Mouse (Mus musculus) forebrain, embryonic 16.5 days (tissue): ENCODE results near the gene Lin7b. TPM values are rescaled to one million over a fixed set of nuclear protein-coding genes. Genes with fewer than 3 reads are reported as not detected.

Experiments used
- ATAC-seq: fragments of 200-750 bp; cut with Nextera tagmentation; 2 replicates; pipeline ENCODE4 v1.8.0; 2017; ENCODE audit warnings: mild to moderate bottlenecking, moderate library complexity
- H3K27ac ChIP-seq: fragments of 300-500 bp; sonication (generic); 2 replicates; pipeline ENCODE4 v1.5.1; 2014; ENCODE audit warnings: low read length, control low read depth
- H3K27me3 ChIP-seq: fragments of 300-500 bp; sonication (generic); replicated peaks from 2 replicates; pipeline ENCODE4 v1.6.1; 2014; ENCODE audit warnings: low read length; ENCODE audit not compliant: control insufficient read depth, insufficient read depth
- H3K36me3 ChIP-seq: fragments of 300-500 bp; sonication (generic); 2 replicates; pipeline ENCODE4 v1.6.1; 2014; ENCODE audit not compliant: control insufficient read depth, insufficient read depth
- H3K4me1 ChIP-seq: fragments of 300-500 bp; sonication (generic); replicated peaks from 2 replicates; pipeline ENCODE4 v1.6.1; 2014; ENCODE audit warnings: low read length; ENCODE audit not compliant: control insufficient read depth, insufficient read depth
- H3K4me2 ChIP-seq: fragments of 300-500 bp; sonication (generic); 2 replicates; pipeline ENCODE4 v1.6.1; 2014; ENCODE audit warnings: mild to moderate bottlenecking, low read length, control low read depth
- H3K4me3 ChIP-seq: fragments of 300-500 bp; sonication (generic); replicated peaks from 2 replicates; pipeline ENCODE4 v1.5.1; 2014; ENCODE audit warnings: mild to moderate bottlenecking, low read length, control low read depth
- H3K9ac ChIP-seq: fragments of 300-500 bp; sonication (generic); replicated peaks from 2 replicates; pipeline ENCODE4 v1.6.1; 2014; ENCODE audit warnings: low read depth, low read length, control low read depth
- H3K9me3 ChIP-seq: fragments of 300-500 bp; sonication (generic); 2 replicates; pipeline ENCODE4 v1.6.1; 2016; ENCODE audit warnings: low read length; ENCODE audit not compliant: control insufficient read depth
- WGBS: fragments of 180-500 bp; shearing (Covaris S2); extraction: QIAGEN DNeasy Blood & Tissue Kit; methylation state at CpG from one replicate; pipeline ENCODE4 v1.1.7; 2014; 5-methylcytosine and 5-hydroxymethylcytosine counted together
- polyA plus RNA-seq: library from polyadenylated mRNA; unstranded; fragments of >200 nt; fragmentation: Nextera tagmentation; extraction: Ambion mirVana; gene quantifications from 2 replicates; pipeline ENCODE4 v1.2.1, GENCODE M21; 2015

Gene Lin7b
- polyA plus RNA-seq, 1 experiment from 2014 or later = 18.5 TPM

DNA sequence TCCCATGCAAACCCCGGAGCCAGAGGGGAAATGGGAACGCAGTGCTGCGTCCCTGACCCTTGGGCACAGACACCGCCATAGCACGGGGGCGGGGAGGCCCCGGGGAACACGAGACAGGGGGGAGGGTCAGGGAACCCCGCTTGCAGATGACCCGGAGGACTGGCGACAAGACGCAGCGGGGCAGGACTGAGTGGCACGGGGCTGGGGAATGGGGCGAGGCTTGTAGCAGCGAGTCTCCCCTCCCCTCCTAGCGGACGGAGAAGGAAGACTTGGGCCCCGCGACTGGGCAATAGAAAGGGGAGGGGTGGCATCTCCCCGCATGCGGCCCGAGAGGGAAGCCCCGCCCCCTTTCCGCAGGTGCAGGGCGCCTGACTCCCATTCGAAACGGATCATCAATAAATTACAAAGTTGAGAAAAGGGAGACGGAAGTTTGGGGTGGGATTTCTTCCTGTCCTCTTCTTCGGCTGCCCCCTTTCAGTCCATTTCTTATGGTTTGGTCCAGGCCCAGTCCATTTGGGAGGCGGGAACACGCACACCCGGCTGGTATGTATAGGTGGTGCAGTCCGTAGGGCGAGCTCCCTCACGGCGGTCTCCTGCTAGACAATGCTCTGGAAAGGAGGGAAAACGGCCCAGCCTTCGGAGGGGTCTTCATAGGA is 30.8 kb downstream of the Lin7b start:
- no peaks in the 10 kb centered on the region for H3K9me3 ChIP-seq
- H3K27ac ChIP-seq = no peak overlapping the region
- H3K4me2 ChIP-seq = peak overlapping the region; percentile 55
- ATAC-seq = peak; percentile 84
- peaks cover 26% of the 10 kb centered on the region for H3K4me1 ChIP-seq
- no peaks in the 10 kb centered on the region for H3K36me3 ChIP-seq
- peak overlapping the region; percentile 44 for H3K4me3 ChIP-seq
- WGBS = 1% methylated on average over 35 of the region's 39 CpGs
- H3K9ac ChIP-seq = peak overlapping the region; percentile 51
- H3K27me3 ChIP-seq = peaks cover 6% of the 10 kb centered on the region

DNA sequence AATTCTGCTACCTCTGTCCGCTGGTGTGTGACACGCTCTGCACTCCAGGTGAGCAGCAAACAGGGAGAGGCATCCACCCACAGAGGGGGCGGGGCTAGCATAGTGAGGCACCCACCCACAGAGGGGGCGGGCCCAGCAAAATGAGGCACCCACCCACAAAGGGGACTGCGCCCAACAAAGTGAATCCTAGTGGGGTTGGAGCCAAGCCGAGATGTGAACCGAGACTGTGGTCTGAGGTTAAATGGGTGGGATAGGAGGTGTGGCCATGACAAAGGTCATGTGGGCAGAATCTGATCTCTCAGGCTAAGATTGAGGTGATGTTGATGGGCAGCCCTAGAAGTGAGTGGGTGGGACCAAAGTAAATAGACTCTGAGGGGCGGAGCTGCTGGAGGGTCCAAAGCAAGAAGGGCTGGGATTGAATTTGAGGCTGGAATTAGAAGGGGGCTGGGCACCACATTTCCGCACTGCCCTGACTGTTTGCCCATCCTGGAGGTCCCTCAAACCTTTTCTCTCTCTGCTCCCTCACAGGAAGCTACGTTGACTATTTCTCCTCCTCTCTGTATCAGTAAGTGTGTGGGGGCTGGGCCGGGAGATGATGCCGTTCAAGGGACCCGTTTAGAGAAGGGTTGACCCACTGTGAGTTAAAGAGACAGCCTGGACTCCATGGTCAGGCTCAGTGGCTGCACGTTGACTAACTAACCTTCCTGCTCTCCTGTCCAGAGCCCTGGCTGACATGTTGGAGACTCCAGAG is 32.0 kb downstream of the Lin7b start:
- Histone ChIP-seq H3K9ac (no peak overlapping the region), H3K4me1 (peaks cover 27% of the 10 kb centered on the region), H3K27ac (no peak overlapping the region), H3K36me3 (no peaks in the 10 kb centered on the region), H3K4me3 (no peak overlapping the region), H3K9me3 (no peaks in the 10 kb centered on the region), H3K4me2 (no peak overlapping the region), H3K27me3 (peaks cover 6% of the 10 kb centered on the region)
- no peak for ATAC-seq
- 5% methylated on average over 14 of the region's 14 CpGs for WGBS

DNA sequence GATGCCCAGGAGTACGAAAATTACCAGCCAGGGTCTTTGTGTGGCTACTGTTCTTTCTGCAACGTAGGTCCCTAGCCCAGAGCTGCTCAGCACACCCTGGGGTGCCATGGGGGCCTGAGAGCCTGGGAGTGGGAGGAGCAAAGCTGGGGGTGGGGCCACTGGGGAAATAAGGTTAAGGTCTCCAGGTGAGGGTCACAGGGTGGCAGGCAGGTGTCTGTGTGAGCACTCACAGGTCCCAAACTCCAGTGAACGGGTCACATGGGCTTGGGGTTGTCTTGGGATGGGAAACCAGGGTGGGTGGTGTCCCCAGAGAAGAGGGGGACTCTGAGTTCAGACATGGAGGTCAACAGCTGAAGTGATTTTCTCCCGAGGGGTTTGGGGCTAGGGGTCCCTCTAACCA is 32.9 kb downstream of the Lin7b start:
- WGBS = 9% methylated on average over 4 of the region's 4 CpGs

DNA sequence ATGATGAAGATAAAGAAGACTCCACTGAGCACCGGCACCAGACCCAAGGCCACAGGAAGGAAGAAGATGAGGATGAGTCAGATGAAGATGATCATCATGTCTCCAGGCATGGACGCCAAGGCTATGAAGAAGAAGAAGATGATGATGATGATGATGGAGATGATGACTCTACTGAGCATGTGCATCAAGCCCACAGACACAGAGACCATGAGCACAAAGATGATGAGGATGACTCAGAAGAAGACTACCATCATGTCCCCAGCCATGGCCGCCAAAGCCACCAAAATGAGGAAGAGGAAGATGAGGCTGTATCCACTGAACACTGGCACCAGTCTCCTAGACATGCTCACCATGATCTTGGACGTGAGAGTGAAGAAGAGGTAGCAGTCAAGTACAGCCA is 34.1 kb downstream of the Lin7b start:
- H3K36me3 ChIP-seq = no peaks in the 10 kb centered on the region
- WGBS = 87% methylated on average over 4 of the region's 4 CpGs
- H3K4me3 ChIP-seq = no peak overlapping the region
- H3K4me2 ChIP-seq = no peak overlapping the region
- H3K9ac ChIP-seq = no peak overlapping the region
- H3K9me3 ChIP-seq = no peaks in the 10 kb centered on the region
- peaks cover 36% of the 10 kb centered on the region for H3K4me1 ChIP-seq
- H3K27me3 ChIP-seq = peaks cover 6% of the 10 kb centered on the region
- no peak overlapping the region for H3K27ac ChIP-seq
- no peak for ATAC-seq

More for the DNA sequence above, 32.9 kb downstream of the Lin7b start:
- peaks cover 6% of the 10 kb centered on the region for H3K27me3 ChIP-seq
- no peak overlapping the region for H3K4me3 ChIP-seq
- no peaks in the 10 kb centered on the region for H3K9me3 ChIP-seq
- H3K36me3 ChIP-seq = no peaks in the 10 kb centered on the region
- H3K27ac ChIP-seq = no peak overlapping the region
- peaks cover 36% of the 10 kb centered on the region for H3K4me1 ChIP-seq
- no peak overlapping the region for H3K4me2 ChIP-seq
- no peak for ATAC-seq
- no peak overlapping the region for H3K9ac ChIP-seq

GRCm38 (mm10) chr7:45335056-45335455 is 35.3 kb downstream of the Lin7b start, which contains the start of gene Hrc:
Gene Hrc (plus strand): TSS chr7:45335290.
- ATAC-seq = no peak
- H3K9ac ChIP-seq = no peak within 1 kb of the TSS

DNA sequence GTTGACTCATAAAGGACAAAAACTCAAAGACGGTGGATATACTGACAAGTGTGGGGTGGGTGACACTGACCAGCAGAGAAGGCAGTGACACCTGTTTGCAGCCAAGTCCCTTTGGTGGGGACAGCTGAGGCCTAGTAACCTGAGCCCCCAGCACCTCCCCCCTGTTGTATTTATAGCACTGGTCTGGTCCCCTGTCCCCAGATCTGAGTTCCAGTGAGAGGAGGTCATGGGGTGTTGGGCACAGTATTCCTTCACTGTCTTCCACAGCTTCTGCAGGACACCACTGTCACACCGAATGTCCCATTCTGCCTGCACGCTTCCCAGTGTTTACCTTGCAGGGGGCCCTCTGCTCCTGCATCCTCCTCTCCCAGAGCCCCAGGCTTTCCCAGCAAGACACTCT is 35.8 kb downstream of the Lin7b start:
- H3K4me3 ChIP-seq = no peak overlapping the region
- peaks cover 6% of the 10 kb centered on the region for H3K27me3 ChIP-seq
- 50% methylated on average over 3 of the region's 3 CpGs for WGBS
- no peak overlapping the region for H3K9ac ChIP-seq
- peaks cover 19% of the 10 kb centered on the region for H3K4me1 ChIP-seq
- ATAC-seq = no peak
- H3K4me2 ChIP-seq = no peak overlapping the region
- H3K36me3 ChIP-seq = no peaks in the 10 kb centered on the region
- H3K27ac ChIP-seq = no peak overlapping the region
- no peaks in the 10 kb centered on the region for H3K9me3 ChIP-seq

More at GRCm38 (mm10) chr7:45335056-45335455, 35.3 kb downstream of the Lin7b start, which contains the start of gene Hrc:
- Histone ChIP-seq H3K9me3 (no peaks in the 10 kb centered on the region), H3K4me3 (no peak within 1 kb of the TSS), H3K27me3 (peaks cover 6% of the 10 kb centered on the region), H3K36me3 (no peaks in the 10 kb centered on the region), H3K27ac (no peak within 1 kb of the TSS), H3K4me2 (peak within 1 kb of the TSS; percentile 89; the same call in 1 of the 2 replicates), H3K4me1 (peaks cover 24% of the 10 kb centered on the region)
- 35% methylated on average over 5 of the region's 5 CpGs for WGBS

- H3K27ac ChIP-seq = no peak within 1 kb of the TSS
- H3K4me3 ChIP-seq = peak within 1 kb of the TSS; percentile 65
- no peaks in the 10 kb centered on the region for H3K36me3 ChIP-seq
- ATAC-seq = peak; percentile 84
- peak within 1 kb of the TSS; percentile 89 for H3K4me2 ChIP-seq
- peak within 1 kb of the TSS; percentile 70 for H3K9ac ChIP-seq
- no peaks in the 10 kb centered on the region for H3K9me3 ChIP-seq
- H3K4me1 ChIP-seq = peaks cover 12% of the 10 kb centered on the region
- peaks cover 6% of the 10 kb centered on the region for H3K27me3 ChIP-seq
- under 1% methylated on average over 38 of the region's 38 CpGs for WGBS
These were observed 36.9 kb downstream of the Lin7b start, which contains the start of gene Trpm4 for GRCm38 (mm10) chr7:45333431-45333982. Gene Trpm4 (minus strand): TSS chr7:45333780.

DNA sequence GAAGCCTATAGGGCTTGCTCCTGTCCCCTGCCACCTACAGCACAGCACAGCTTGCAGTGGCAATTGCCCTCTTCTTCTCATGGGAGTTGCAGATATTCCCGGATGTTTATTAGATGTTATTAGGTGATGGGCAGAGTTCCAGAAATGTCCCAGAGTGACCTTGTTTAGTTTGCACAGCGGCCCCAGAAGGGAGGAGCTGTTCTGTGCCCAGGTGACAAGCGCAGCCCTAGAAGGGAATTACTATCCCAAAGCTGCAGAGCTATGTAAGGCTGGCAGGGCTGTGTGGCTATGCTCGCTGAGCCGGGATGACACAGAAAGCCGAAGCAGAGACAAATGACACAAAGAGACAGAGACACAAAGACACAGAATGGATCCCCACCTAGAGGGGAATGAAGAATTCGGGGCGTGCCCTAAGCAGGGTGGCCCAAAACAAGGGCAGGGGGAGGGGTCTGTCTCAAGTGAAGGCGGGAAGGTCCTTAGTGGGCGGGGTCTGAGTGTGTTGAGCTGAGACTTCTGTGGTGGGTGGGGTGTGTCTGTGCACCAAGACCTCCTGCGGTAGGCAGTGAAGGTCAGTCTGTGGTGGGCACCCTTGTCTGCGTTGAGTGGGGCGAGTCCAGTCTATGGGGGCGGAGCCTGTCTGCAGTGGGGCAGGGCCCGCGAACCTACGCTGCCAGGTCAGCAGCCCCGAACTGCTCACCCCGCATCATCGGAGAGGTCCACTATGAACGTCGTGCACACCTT is 37.5 kb downstream of the Lin7b start:
- peak; percentile 33 for ATAC-seq
- no peaks in the 10 kb centered on the region for H3K36me3 ChIP-seq
- peak overlapping the region; percentile 89 for H3K4me2 ChIP-seq
- 2% methylated on average over 22 of the region's 22 CpGs for WGBS
- peak overlapping the region; percentile 65 for H3K4me3 ChIP-seq
- H3K9ac ChIP-seq = peak overlapping the region; percentile 70
- no peaks in the 10 kb centered on the region for H3K9me3 ChIP-seq
- peaks cover 6% of the 10 kb centered on the region for H3K27me3 ChIP-seq
- peaks cover 11% of the 10 kb centered on the region for H3K4me1 ChIP-seq
- H3K27ac ChIP-seq = no peak overlapping the region

DNA sequence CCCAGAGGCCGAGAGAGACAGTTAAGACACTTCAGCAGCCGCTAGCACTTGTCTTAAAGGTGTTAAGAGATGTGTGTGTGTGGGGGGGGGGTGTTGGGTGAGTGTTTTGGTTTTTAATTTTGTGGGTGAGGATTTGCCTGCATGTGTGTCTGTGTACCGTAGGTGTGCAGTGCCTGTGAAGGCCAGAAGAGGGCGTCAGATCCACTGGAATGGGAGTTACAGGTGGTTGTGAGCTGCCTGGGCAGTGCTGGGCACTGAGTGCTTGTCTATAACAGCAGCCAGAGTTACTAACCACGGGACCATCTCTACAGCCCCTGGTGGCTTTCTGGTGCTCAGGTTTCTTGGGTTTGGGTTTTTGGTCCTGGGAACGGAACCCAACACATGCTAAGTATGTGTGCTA is 38.9 kb downstream of the Lin7b start:
- no peak overlapping the region for H3K27ac ChIP-seq
- H3K9ac ChIP-seq = no peak overlapping the region
- 78% methylated on average over 6 of the region's 6 CpGs for WGBS
- ATAC-seq = no peak
- H3K4me2 ChIP-seq = no peak overlapping the region
- no peak overlapping the region for H3K4me3 ChIP-seq
- no peaks in the 10 kb centered on the region for H3K27me3 ChIP-seq
- no peaks in the 10 kb centered on the region for H3K36me3 ChIP-seq
- H3K4me1 ChIP-seq = peaks cover 11% of the 10 kb centered on the region
- no peaks in the 10 kb centered on the region for H3K9me3 ChIP-seq
